Mouse (Mus musculus) gastrocnemius, postnatal 25 days (tissue): Measurements from ENCODE around the gene Ndufs4. TPM values are rescaled to one million over a fixed set of nuclear protein-coding genes. Genes with fewer than 3 reads are reported as not detected.

Experiments
- DNase-seq: peaks from one replicate; pipeline ENCODE4 v3.0.0; 2022
- long read RNA-seq, 2 experiments: library from polyadenylated mRNA; stranded (forward); transcript quantifications; one replicate each; pipeline ENCODE4 v2.0.0; 2021
- total RNA-seq, 2 experiments: library from RNA; stranded (reverse); gene quantifications; 1 replicate in 1 of 2; 2 replicates in 1 of 2; pipeline ENCODE4 v1.2.3; 2021

The Ndufs4 gene
- total RNA-seq = 100 to 1,000 TPM; 347 to 361 TPM
- long read RNA-seq, experiment 1, transcript Ndufs4-201 (5 exons, 1,698 nt) = major isoform, 496 of 543 reads
- long read RNA-seq, experiment 1, transcript Ndufs4-202 (4 exons, 571 nt) = minor isoform, 8 of 543 reads
- long read RNA-seq, experiment 1, partial matches to known transcripts = 25 of 543 reads
- long read RNA-seq, experiment 1, other reads (novel, unspliced or antisense) = 13 of 543 reads
- long read RNA-seq, experiment 2, transcript Ndufs4-201 (5 exons, 1,698 nt) = major isoform, 403 of 422 reads
- long read RNA-seq, experiment 2, partial matches to known transcripts = 14 of 422 reads
- long read RNA-seq, experiment 2, other reads (novel, unspliced or antisense) = 3 of 422 reads

GRCm38 (mm10) chr13:114388211-114388965, at the start of gene Ndufs4:
TSS of gene Ndufs4 (minus strand) at chr13:114388258.
- no peak for DNase-seq

DNA sequence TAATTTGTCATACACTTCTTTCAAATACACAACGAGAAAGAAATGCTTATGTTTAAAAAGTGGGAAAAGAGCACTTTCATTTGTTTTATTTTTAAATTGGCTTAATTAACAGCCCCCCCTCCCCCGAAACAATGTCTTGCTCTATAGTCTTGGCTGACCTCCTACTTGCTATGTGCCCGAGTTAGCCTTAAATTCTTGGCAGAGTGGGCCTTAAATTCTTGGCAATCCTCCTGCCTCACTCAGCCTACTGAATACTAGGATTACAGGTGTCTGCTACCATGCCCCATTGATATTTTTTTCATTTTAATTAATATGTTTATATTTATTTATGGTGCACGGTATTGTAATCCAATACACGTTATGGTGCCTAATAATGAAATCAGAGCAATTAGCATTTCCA, 44.4 kb upstream of the Ndufs4 start:
- no peak for DNase-seq

DNA sequence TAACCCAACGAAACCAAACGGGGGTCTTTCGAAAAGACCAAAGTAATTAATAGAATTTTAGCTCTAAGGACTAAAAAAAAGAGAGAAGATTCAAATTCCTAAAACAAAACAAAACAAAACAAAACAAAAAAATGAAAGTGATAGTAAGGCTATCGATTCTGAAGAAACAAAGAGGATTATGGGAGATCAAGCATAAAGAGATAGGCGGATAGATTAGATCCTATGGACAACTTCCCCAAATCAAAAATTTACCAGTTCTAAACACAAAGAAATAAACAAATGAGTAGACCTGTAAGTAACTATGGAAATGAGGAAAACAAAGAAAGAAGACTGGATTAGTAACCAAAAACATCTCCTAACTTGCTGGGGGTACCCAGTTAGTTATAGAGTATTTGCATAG, 37.2 kb upstream of the Ndufs4 start:
- no peak for DNase-seq

- no peak for DNase-seq
These were observed 32.2 kb upstream of the Ndufs4 start for GRCm38 (mm10) chr13:114420235-114420634.

GRCm38 (mm10) chr13:114419364-114419763, 31.3 kb upstream of the Ndufs4 start:
- DNase-seq = no peak

DNA sequence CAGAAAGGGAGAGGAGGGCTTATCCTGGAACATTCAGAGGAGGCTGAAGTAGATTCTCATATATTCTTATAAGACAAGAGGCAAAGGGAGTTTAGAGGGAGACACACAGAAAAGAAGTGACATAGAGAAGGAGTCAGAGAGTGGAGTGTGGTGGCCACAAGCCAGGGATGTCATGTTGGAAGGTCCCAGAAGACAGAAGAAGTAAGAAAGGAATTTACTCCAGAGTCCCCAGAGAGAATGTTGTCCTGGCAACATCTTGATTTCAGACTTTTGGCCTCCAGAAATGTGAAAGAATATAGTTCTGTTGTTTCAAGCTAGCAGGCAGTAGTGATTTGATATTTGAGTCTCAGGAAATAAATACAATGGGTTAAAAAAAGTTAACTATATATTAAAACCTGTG, 24.3 kb upstream of the Ndufs4 start:
- DNase-seq = no peak

GRCm38 (mm10) chr13:114406866-114407265, 18.8 kb upstream of the Ndufs4 start:
- DNase-seq = no peak

DNA sequence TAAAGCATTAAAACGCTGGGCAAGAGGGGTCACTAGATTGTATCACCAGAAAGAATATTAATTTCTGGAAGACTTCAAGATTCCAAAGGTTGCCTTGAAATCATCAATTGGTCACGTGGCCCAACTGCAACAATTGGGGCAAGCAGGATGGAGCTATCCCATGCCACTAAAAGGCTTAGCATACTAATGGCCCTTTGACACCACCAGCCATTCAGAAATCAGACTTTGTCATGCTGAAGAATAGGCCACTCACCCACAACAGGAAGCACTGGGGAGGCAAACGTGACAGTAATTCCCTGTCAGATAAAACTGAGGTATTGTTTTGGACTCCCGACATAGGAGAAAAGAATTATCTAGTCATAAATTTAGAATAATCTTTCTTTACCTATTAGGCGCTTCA, 18.4 kb upstream of the Ndufs4 start:
- no peak for DNase-seq

- DNase-seq = peak; percentile 39
These were observed 17.1 kb upstream of the Ndufs4 start for GRCm38 (mm10) chr13:114405100-114405715.

GRCm38 (mm10) chr13:114398906-114399305, 10.8 kb upstream of the Ndufs4 start:
- DNase-seq = no peak

DNA sequence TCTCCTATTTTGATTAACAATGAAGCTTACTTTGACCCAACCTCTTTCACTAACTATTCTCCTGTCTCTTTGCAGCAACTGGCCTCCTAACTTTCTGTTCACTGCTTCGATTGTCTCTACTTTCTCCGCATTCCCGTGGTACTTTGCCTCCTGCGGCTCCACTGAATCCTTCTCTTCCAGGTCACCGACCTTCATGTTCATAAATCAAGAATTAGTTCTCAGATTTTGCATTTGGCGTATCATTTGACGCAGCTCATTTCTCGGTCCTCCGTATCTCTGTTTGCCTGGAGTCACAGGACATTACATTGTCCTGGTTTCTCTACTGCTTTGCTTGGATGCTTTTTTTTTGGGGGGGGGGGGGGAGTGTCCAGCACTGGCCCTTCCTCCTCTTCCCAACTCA, 9.2 kb upstream of the Ndufs4 start:
- DNase-seq = no peak

- DNase-seq = no peak
These were observed 8.8 kb upstream of the Ndufs4 start for GRCm38 (mm10) chr13:114396863-114397262.

DNA sequence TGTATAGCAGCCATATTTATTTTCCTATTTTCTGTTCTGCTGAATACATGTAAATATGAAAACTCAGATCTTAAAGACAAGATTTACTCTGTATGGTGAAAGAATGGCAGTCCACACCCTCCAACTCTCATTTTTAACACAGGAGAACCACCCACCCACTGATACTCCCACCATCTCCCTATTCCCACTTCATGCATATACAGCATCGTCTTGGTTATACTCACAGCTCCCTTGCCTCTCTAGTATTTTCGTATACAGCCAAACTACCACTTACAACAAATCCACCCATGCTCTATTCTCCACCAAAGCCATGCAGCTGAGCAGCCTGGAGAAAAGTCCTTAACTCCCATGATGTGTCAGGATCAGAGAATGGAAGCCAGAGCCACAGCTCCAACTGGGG, 6.7 kb upstream of the Ndufs4 start:
- DNase-seq = no peak

DNA sequence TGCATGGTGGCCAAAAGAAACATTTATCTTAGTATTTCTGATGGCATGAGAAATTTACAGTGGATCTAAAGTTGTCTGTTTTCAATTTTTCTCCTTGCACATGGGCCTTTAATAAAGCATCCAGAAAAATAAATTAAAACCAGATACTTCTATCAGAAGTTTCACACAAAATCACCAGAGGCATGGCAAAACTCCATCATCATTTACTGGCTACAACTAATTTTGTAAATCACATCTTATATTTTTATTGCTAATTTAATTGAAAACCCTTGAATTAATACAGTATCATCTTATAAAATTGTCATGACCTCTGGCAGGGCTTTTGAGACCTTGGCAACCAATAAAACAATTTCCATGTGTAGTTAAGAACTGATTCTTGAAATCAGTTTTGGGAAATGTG, 4.4 kb upstream of the Ndufs4 start:
- DNase-seq = no peak

GRCm38 (mm10) chr13:114387521-114388171, 412 bp downstream of the Ndufs4 start:
- peak; percentile 86 for DNase-seq

DNA sequence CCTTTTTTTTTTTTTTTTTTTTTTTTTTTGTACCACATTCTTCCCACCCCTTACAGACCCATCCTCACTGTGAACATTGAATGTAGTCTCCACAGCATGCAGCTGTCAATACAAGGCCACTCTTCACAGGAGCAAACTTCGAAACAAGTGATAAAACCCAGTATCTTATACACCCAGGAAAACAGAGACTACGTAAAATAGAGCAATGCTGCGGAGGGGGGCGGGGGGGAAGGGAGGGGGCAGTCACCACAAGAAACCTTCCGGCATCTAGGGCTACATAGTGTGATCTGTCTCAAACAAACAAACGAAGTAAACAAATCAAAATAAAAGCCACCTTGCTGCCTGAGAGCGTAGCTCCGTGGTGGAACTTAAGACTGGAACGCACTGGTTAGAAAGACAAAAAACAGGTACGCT, 977 bp downstream of the Ndufs4 start:
- DNase-seq = no peak

DNA sequence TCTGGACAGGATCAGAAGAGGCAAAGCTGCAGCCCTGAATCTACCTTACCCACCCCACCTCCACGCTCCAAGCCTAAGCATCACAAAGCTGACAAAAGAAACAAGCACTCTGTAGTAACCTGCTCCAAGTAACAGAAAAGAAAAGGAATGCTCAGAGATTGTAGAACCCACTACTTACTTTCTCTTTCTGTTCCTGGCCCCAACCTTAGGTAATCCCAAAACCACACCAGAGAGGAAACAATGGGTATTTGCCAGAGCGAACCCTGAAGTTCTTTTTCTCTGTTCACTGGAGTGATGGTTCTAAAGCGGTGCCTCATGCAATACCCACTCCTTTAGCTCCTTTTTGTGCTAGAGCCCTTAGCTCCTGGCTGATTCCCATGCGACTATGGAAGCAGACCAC, 11.5 kb downstream of the Ndufs4 start:
- no peak for DNase-seq

DNA sequence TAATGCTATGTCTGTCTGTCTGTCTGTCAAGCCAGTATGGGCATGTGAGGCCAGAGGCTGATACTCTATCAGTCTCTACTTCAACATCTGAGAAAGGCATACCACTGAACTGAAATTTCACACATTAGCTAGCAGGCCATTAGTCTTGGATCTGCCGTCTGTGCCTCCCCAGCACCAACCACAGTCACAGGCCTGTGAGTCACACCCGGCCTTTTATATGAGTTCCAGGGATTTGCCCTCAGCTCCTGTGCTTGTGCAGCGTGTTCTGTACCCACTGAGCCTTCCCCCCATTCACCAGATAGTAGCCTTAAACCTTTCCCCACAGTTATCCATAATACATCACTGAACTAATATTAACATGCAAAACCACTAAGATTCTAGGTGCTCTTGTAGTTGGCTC, 26.0 kb downstream of the Ndufs4 start:
- DNase-seq = no peak

DNA sequence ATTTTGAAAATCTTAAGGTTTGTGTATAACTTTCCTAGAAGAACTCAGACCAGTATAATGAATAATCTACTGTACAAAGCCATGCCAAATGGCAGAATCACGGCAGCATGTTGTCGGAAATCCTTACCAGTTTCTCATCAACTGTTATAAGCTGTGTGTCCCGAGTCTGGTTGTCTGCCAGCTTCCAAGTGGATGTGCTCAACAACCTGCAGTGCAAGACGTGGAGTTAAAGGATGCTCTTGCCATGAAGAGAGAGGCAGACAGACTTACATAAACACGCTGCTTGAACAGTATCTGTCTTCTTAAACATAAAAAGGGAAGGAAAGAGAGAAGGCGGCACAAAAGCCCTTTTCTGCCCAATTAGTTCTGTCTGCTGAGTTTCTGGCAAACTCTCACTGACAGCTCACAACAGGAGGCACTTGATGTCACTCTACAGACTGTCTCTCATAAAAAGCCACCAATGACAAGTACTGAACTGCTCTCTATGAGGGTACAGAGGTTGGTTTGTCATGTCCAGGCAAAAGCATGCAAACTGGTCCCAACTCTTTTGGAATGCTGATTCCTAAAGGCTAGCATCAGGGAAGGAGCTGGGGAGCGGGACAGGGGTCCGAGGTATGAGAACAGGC, 36.6 kb downstream of the Ndufs4 start:
- no peak for DNase-seq

GRCm38 (mm10) chr13:114344979-114345712, 42.9 kb downstream of the Ndufs4 start:
- no peak for DNase-seq

DNA sequence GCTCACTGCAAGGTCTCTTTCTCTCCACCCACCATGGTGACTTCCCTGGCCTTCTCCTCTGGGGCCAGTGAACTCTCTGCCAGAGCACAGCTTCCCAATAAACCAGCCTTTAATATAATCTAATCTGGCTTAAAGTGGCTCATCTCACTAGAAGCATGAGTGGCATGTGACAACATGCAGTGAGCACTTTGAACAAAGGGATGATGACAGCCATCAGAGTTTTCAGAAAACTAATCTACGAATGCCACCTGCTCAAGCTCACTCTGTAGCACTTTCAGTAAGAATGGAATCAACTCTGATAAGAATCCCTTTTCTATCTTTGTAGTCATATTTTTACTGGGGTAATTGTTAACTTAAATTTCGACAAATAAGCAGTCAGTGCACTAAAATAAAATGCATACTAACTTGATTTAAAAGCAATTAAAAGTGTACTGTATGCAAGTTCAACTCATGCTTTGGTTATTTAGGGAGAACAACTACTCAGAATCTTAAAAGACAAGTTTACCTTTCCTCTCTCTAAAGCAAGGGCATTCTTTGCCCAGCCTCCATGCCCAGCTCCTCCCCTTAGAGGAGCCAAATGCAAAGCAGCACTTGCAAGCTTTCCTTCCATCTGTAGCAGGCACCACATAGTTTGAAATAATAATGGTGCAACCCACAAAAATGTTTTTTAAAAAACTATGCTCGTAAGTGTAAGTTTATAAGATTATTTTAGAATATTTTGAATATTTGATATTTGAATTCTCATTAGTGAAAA, 43.7 kb downstream of the Ndufs4 start:
- DNase-seq = no peak
